Mouse (Mus musculus) CH12.LX (cell line): ENCODE results near the gene Car11. TPM values are rescaled to one million over a fixed set of nuclear protein-coding genes. Genes with fewer than 3 reads are reported as not detected.

Experiments used
- DNase-seq: peaks from one replicate; pipeline ENCODE4 v3.0.0-alpha.2; 2013; ENCODE audit errors: extremely low read depth
- H3K27ac ChIP-seq: 2 replicates; pipeline ENCODE4 v1.5.1; 2012; ENCODE audit warnings: low read depth, mild to moderate bottlenecking, control low read depth, moderate library complexity; ENCODE audit not compliant: insufficient read depth
- H3K27me3 ChIP-seq: replicated peaks from 2 replicates; pipeline ENCODE3; 2012; ENCODE audit warnings: inconsistent platforms
- H3K36me3 ChIP-seq, 2 experiments: replicated peaks in 1 of 2; 2 replicates each; pipeline versions ENCODE3 to v1.6.1; 2012; ENCODE audit warnings: inconsistent platforms in 1 of 2, low read length in 1 of 2, mild to moderate bottlenecking in 1 of 2, mixed read lengths in 1 of 2, moderate library complexity in 1 of 2; ENCODE audit not compliant: control insufficient read depth in 1 of 2, insufficient read depth in 1 of 2
- H3K4me1 ChIP-seq, 2 experiments: 2 replicates each; pipeline ENCODE4 v1.6.1; 2012; ENCODE audit warnings: inconsistent platforms in 1 of 2, moderate library complexity in 1 of 2; ENCODE audit not compliant: insufficient read depth in 2 of 2, control insufficient read depth in 1 of 2
- H3K4me2 ChIP-seq: 2 replicates; pipeline ENCODE4 v1.6.1; 2012; ENCODE audit warnings: low read depth, mild to moderate bottlenecking, control low read depth; ENCODE audit not compliant: poor library complexity, insufficient read depth, severe bottlenecking
- H3K4me3 ChIP-seq, 3 experiments: fragments of 150-350 bp in 1 of 3; sonication (generic) in 1 of 3; replicated peaks in 1 of 3; 2 replicates each; pipeline versions ENCODE3 to v1.5.1; 2011 to 2012; ENCODE audit warnings: low read depth in 2 of 3, low read length in 2 of 3, mild to moderate bottlenecking in 2 of 3, moderate library complexity in 2 of 3, control low read depth in 1 of 3, improper control_type of control experiment in 1 of 3, inconsistent platforms in 1 of 3, mixed read lengths in 1 of 3; ENCODE audit not compliant: poor library complexity in 1 of 3
- H3K79me2 ChIP-seq: replicated peaks from 2 replicates; pipeline ENCODE4 v1.6.1; 2012; ENCODE audit warnings: mild to moderate bottlenecking, moderate library complexity; ENCODE audit not compliant: control insufficient read depth, poor library complexity, insufficient read depth, severe bottlenecking; ENCODE audit errors: extremely low read depth
- H3K9ac ChIP-seq: 2 replicates; pipeline ENCODE4 v1.6.1; 2012; ENCODE audit warnings: low read depth, mild to moderate bottlenecking, control low read depth, moderate library complexity; ENCODE audit not compliant: insufficient read depth
- H3K9me3 ChIP-seq: replicated peaks from 2 replicates; pipeline ENCODE3; 2012; ENCODE audit warnings: low read length, inconsistent platforms, mixed read lengths
- BHLHE40 ChIP-seq: IDR thresholded peaks from 2 replicates; pipeline ENCODE4 v1.6.1; 2011; ENCODE audit warnings: mild to moderate bottlenecking, low read depth, low read length, improper control_type of control experiment
- CHD1 ChIP-seq: IDR thresholded peaks from 2 replicates; pipeline ENCODE4 v1.6.1; 2012; ENCODE audit warnings: low read depth, low read length, improper control_type of control experiment, inconsistent platforms
- CTCF ChIP-seq, 2 experiments: IDR thresholded peaks in 1 of 2; conservative IDR thresholded peaks in 1 of 2; 2 replicates each; pipeline ENCODE4 v1.5.1; 2011 to 2012; ENCODE audit warnings: low read depth in 2 of 2, low read length in 2 of 2, improper control_type of control experiment in 1 of 2, inconsistent platforms in 1 of 2, mild to moderate bottlenecking in 1 of 2, moderate library complexity in 1 of 2
- E2F4 ChIP-seq: IDR thresholded peaks from 2 replicates; pipeline ENCODE4 v1.6.1; 2011; ENCODE audit warnings: low read depth, low read length, improper control_type of control experiment; ENCODE audit not compliant: insufficient replicate concordance
- ELF1 ChIP-seq: IDR thresholded peaks from 2 replicates; pipeline ENCODE4 v1.6.1; 2014; ENCODE audit warnings: low read depth, mild to moderate bottlenecking, inconsistent platforms, low read length, improper control_type of control experiment
- EP300 ChIP-seq: IDR thresholded peaks from 2 replicates; pipeline ENCODE4 v1.6.1; 2011; ENCODE audit warnings: low read length, improper control_type of control experiment
- ETS1 ChIP-seq: conservative IDR thresholded peaks from 2 replicates; pipeline ENCODE4 v1.6.1; 2012; ENCODE audit warnings: low read depth, mild to moderate bottlenecking, inconsistent platforms, low read length, improper control_type of control experiment, moderate library complexity
- HCFC1 ChIP-seq: IDR thresholded peaks from 2 replicates; pipeline ENCODE4 v1.6.1; 2012; ENCODE audit warnings: low read depth, mild to moderate bottlenecking, inconsistent platforms, low read length, improper control_type of control experiment
- KAT2A ChIP-seq: IDR thresholded peaks from 2 replicates; pipeline ENCODE4 v1.6.1; 2012; ENCODE audit warnings: low read length, improper control_type of control experiment, inconsistent platforms; ENCODE audit not compliant: insufficient replicate concordance
- MAZ ChIP-seq: IDR thresholded peaks from 2 replicates; pipeline ENCODE4 v1.6.1; 2012; ENCODE audit warnings: low read depth, mild to moderate bottlenecking, inconsistent platforms, low read length, improper control_type of control experiment, moderate library complexity
- NELFE ChIP-seq: IDR thresholded peaks from 2 replicates; pipeline ENCODE4 v1.6.1; 2011; ENCODE audit warnings: low read depth, low read length, improper control_type of control experiment
- NRF1 ChIP-seq: IDR thresholded peaks from 2 replicates; pipeline ENCODE4 v1.6.1; 2014; ENCODE audit warnings: low read depth, mild to moderate bottlenecking, inconsistent platforms, low read length, improper control_type of control experiment, moderate library complexity
- POLR2A ChIP-seq: IDR thresholded peaks from 2 replicates; pipeline ENCODE4 v1.6.1; 2011; ENCODE audit warnings: low read depth, mild to moderate bottlenecking, improper control_type of control experiment, low read length
- RCOR1 ChIP-seq: conservative IDR thresholded peaks from 2 replicates; pipeline ENCODE4 v1.6.1; 2012; ENCODE audit warnings: low read depth, mild to moderate bottlenecking, inconsistent platforms, low read length, improper control_type of control experiment
- SMC3 ChIP-seq: IDR thresholded peaks from 2 replicates; pipeline ENCODE4 v1.6.1; 2011; ENCODE audit warnings: low read depth, low read length, improper control_type of control experiment
- TBP ChIP-seq: conservative IDR thresholded peaks from 2 replicates; pipeline ENCODE4 v1.6.1; 2011; ENCODE audit warnings: low read depth, low read length, improper control_type of control experiment
- ZC3H11A ChIP-seq: IDR thresholded peaks from 2 replicates; pipeline ENCODE4 v1.6.1; 2012; ENCODE audit warnings: low read depth, mild to moderate bottlenecking, inconsistent platforms, low read length, improper control_type of control experiment
- ZKSCAN1 ChIP-seq: IDR thresholded peaks from 2 replicates; pipeline ENCODE4 v1.6.1; 2012; ENCODE audit warnings: low read depth, inconsistent platforms, low read length, improper control_type of control experiment, borderline replicate concordance
- ZMIZ1 ChIP-seq: IDR thresholded peaks from 2 replicates; pipeline ENCODE4 v1.6.1; 2012; ENCODE audit warnings: low read depth, mild to moderate bottlenecking, inconsistent platforms, low read length, improper control_type of control experiment
- ZNF384 ChIP-seq: IDR thresholded peaks from 2 replicates; pipeline ENCODE4 v1.6.1; 2012; ENCODE audit warnings: low read depth, low read length, improper control_type of control experiment, inconsistent platforms
- dilution Hi-C: fragments of 300-500 bp; cut with MboI; formaldehyde crosslinking; loops from 2 replicates; pipeline ENCODE4 v1.14.3; 2020; ENCODE audit warnings: low sequenced_read_pairs; ENCODE audit not compliant: extremely low pct_unique_long_range_greater_than_20kb, extremely low pct_ligation_motif_present
- in situ Hi-C: fragments of 300-500 bp; cut with MboI; formaldehyde crosslinking; loops from 3 replicates; pipeline ENCODE4 v1.14.3; 2019; ENCODE audit warnings: low sequenced_read_pairs, low pct_ligation_motif_present, low pct_unique_long_range_greater_than_20kb, mixed read lengths
- polyA plus RNA-seq: library from polyadenylated mRNA; unstranded; fragments of >175 nt; gene quantifications from 2 replicates; pipeline ENCODE4 v1.2.1, GENCODE M21; 2012; ENCODE audit warnings: low read depth; ENCODE audit not compliant: insufficient read length
- total RNA-seq, 2 experiments: library from RNA; depleted of rRNA; stranded (reverse); fragments of 300-350 nt in 1 of 2; fragments of >200 nt in 1 of 2; gene quantifications; 2 replicates each; pipeline ENCODE4 v1.2.3; 2012 to 2014

Car11 gene
- total and polyA plus RNA-seq, 3 experiments: not detected

DNA sequence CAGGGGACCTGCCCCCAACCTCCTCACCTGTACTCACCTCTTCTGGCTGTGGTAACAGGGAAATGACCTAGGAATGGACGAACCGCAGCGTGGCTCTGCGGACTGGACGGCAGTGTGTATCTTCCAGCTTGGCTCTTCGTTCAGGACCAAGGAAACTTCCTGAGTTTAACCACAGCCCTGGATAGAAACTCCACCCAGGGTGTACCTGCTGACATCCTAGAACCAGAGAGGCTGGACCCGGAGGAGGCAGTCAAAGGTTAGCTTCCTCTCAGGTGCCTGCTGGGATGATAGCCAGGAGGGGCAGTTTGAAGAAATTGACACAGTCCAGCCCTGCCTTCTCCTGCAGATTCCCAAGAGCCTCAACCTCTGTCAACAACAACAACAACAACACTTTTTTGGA is 33.5 kb upstream of the Car11 start, which contains the start of gene Fut2:
Fut2 (minus strand) TSS at position 234 of the 400 bp plus-strand sequence.
- Histone ChIP-seq H3K4me1 (peaks cover 0 to 7% of the 10 kb centered on the region in 2 experiments; a peak in 1 of 4 replicates), H3K27me3 (peaks cover 1% of the 10 kb centered on the region), H3K36me3 (no peaks in the 10 kb centered on the region), H3K9ac (no peak within 1 kb of the TSS), H3K9me3 (peaks cover 10% of the 10 kb centered on the region), H3K4me3 (no peak within 1 kb of the TSS), H3K4me2 (no peak within 1 kb of the TSS), H3K27ac (no peak within 1 kb of the TSS), H3K79me2 (no peaks in the 10 kb centered on the region)
- no peak for TF ChIP-seq ZNF384
- no peak for TF ChIP-seq HCFC1
- no peak for TF ChIP-seq ZC3H11A
- no peak for TF ChIP-seq ELF1
- no peak for TF ChIP-seq SMC3
- TF ChIP-seq BHLHE40: no peak
- no peak for TF ChIP-seq ZKSCAN1
- no peak for TF ChIP-seq POLR2A
- no peak for TF ChIP-seq ETS1
- TF ChIP-seq MAZ: no peak
- no peak for TF ChIP-seq NRF1
- TF ChIP-seq EP300: no peak
- no peak for TF ChIP-seq CTCF (conservative IDR thresholded peaks at IDR 0.05 in 1 of 2, IDR thresholded peaks at IDR 0.05 in 1 of 2; ENCODE audit: low read depth in 2 of 2, low read length in 2 of 2)
- TF ChIP-seq NELFE: no peak
- TF ChIP-seq E2F4: no peak
- TF ChIP-seq TBP: no peak
- TF ChIP-seq CHD1: no peak
- TF ChIP-seq RCOR1: no peak
- TF ChIP-seq KAT2A: no peak
- no peak for TF ChIP-seq ZMIZ1
- in situ Hi-C loops (no loop called here), dilution Hi-C loops (no loop called here)
- DNase-seq: no peak

DNA sequence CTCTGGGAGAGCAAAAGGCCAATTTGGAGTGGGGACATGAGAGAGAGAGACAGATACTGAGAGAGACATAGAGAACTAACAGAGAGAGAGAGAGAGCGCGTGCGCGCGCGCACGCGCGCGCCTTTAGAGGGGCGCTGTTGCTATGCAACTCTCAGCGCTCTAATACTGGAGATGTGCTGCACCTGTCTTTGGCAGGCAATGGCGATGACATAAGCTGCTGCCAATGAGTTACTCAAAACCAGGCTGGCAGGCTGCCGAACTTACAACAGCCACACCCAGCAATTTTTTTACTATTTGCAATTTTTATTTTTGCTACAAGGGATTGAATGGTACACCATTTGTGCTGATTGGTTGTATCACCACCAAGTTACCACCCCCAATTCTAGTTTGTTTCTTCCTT is 31.9 kb upstream of the Car11 start:
- peaks cover 12% of the 10 kb centered on the region for H3K9me3 ChIP-seq
- in situ Hi-C loops (no loop called here), dilution Hi-C loops (no loop called here)
- no peaks in the 10 kb centered on the region for H3K79me2 ChIP-seq
- no peak for DNase-seq
- H3K4me2 ChIP-seq: no peak overlapping the region
- H3K4me3 ChIP-seq: no peak overlapping the region
- no peak overlapping the region for H3K9ac ChIP-seq
- no peaks in the 10 kb centered on the region for H3K36me3 ChIP-seq
- H3K4me1 ChIP-seq: peaks cover 0 to 7% of the 10 kb centered on the region in 2 experiments; a peak in 1 of 4 replicates
- TF ChIP-seq ZMIZ1 (no peak), NELFE (no peak)
- no peak overlapping the region for H3K27ac ChIP-seq
- H3K27me3 ChIP-seq: peaks cover 1% of the 10 kb centered on the region
